Mouse (Mus musculus) hindbrain, embryonic 15.5 days (tissue): ENCODE data around the gene Dnajc3. TPM values are rescaled to one million over a fixed set of nuclear protein-coding genes. Genes with fewer than 3 reads are reported as not detected.
A peak's percentile ranks its signal among the peaks of the same experiment; 100 is the strongest.

Source experiments
- ATAC-seq: fragments of 200-750 bp; cut with Nextera tagmentation; 2 replicates; pipeline ENCODE4 v1.8.0; 2017; ENCODE audit warnings: low read depth, moderate number of reproducible peaks, moderate TSS enrichment; ENCODE audit not compliant: low FRiP score
- H3K27ac ChIP-seq: fragments of 300-500 bp; sonication (generic); replicated peaks from 2 replicates; pipeline ENCODE4 v1.5.1; 2015; ENCODE audit warnings: mild to moderate bottlenecking, inconsistent platforms
- H3K27me3 ChIP-seq: fragments of 300-500 bp; sonication (generic); 2 replicates; pipeline ENCODE4 v1.6.1; 2015; ENCODE audit warnings: control low read depth, inconsistent platforms
- H3K36me3 ChIP-seq: fragments of 300-500 bp; sonication (generic); 2 replicates; pipeline ENCODE4 v1.6.1; 2015; ENCODE audit warnings: control low read depth, inconsistent platforms
- H3K4me1 ChIP-seq: fragments of 300-500 bp; sonication (generic); replicated peaks from 2 replicates; pipeline ENCODE4 v1.6.1; 2015; ENCODE audit warnings: control low read depth, inconsistent platforms
- H3K4me2 ChIP-seq: fragments of 300-500 bp; sonication (generic); 2 replicates; pipeline ENCODE4 v1.6.1; 2015; ENCODE audit warnings: moderate library complexity, mild to moderate bottlenecking, inconsistent platforms
- H3K4me3 ChIP-seq: fragments of 300-500 bp; sonication (generic); 2 replicates; pipeline ENCODE4 v1.5.1; 2015; ENCODE audit warnings: mild to moderate bottlenecking, inconsistent platforms
- H3K9ac ChIP-seq: fragments of 300-500 bp; sonication (generic); 2 replicates; pipeline ENCODE4 v1.6.1; 2015; ENCODE audit warnings: inconsistent platforms
- H3K9me3 ChIP-seq: fragments of 300-500 bp; sonication (generic); 2 replicates; pipeline ENCODE4 v1.6.1; 2016; ENCODE audit warnings: control low read depth, inconsistent platforms
- WGBS: fragments of 180-500 bp; shearing (Covaris S2); methylation state at CpG from one replicate; pipeline ENCODE4 v1.1.7; 2015; 5-methylcytosine and 5-hydroxymethylcytosine counted together
- polyA plus RNA-seq: library from polyadenylated mRNA; unstranded; fragments of >200 nt; fragmentation: Nextera tagmentation; extraction: Ambion mirVana; gene quantifications from 2 replicates; pipeline ENCODE4 v1.2.1, GENCODE M21; 2015

The Dnajc3 gene
- polyA plus RNA-seq, 1 experiment from 2014 or later = 22.3 TPM

- no peak for ATAC-seq
- H3K27me3 ChIP-seq = no peaks in the 10 kb centered on the region
- no peak overlapping the region for H3K4me3 ChIP-seq
Measured at GRCm38 (mm10) chr14:118934686-118935085, 3.1 kb upstream of the Dnajc3 start.

GRCm38 (mm10) chr14:118936236-118936635 is 1.5 kb upstream of the Dnajc3 start:
- no peak for ATAC-seq

More at GRCm38 (mm10) chr14:118934686-118935085, 3.1 kb upstream of the Dnajc3 start:
- Histone ChIP-seq H3K27ac (no peak overlapping the region), H3K36me3 (no peaks in the 10 kb centered on the region), H3K4me2 (no peak overlapping the region), H3K9me3 (no peaks in the 10 kb centered on the region), H3K9ac (no peak overlapping the region), H3K4me1 (peaks cover 17% of the 10 kb centered on the region)
- WGBS = 91% methylated on average over 9 of the region's 9 CpGs

GRCm38 (mm10) chr14:118936952-118937351 is 824 bp upstream of the Dnajc3 start:
- no peaks in the 10 kb centered on the region for H3K9me3 ChIP-seq
- no peaks in the 10 kb centered on the region for H3K36me3 ChIP-seq
- H3K27me3 ChIP-seq = no peaks in the 10 kb centered on the region
- H3K4me2 ChIP-seq = peak overlapping the region; percentile 78
- peak; percentile 4; the same call in 1 of the 2 replicates for ATAC-seq
- 36% methylated on average over 4 of the region's 4 CpGs for WGBS
- peak overlapping the region; percentile 100 for H3K4me3 ChIP-seq
- H3K4me1 ChIP-seq = peaks cover 27% of the 10 kb centered on the region
- peak overlapping the region; percentile 85 for H3K27ac ChIP-seq
- H3K9ac ChIP-seq = peak overlapping the region; percentile 69

More at GRCm38 (mm10) chr14:118936236-118936635, 1.5 kb upstream of the Dnajc3 start:
- no peak overlapping the region for H3K4me2 ChIP-seq
- H3K4me3 ChIP-seq = no peak overlapping the region
- H3K27ac ChIP-seq = no peak overlapping the region
- no peaks in the 10 kb centered on the region for H3K36me3 ChIP-seq
- WGBS = 65% methylated on average over 3 of the region's 3 CpGs
- H3K4me1 ChIP-seq = peaks cover 27% of the 10 kb centered on the region
- H3K9me3 ChIP-seq = no peaks in the 10 kb centered on the region
- no peaks in the 10 kb centered on the region for H3K27me3 ChIP-seq
- no peak overlapping the region for H3K9ac ChIP-seq

- Histone ChIP-seq H3K4me3 (peak overlapping the region; percentile 100), H3K4me2 (peak overlapping the region; percentile 78), H3K9ac (peak overlapping the region; percentile 100), H3K9me3 (no peaks in the 10 kb centered on the region), H3K4me1 (peaks cover 27% of the 10 kb centered on the region), H3K36me3 (no peaks in the 10 kb centered on the region), H3K27ac (peak overlapping the region; percentile 93; the same call in 1 of the 2 replicates), H3K27me3 (no peaks in the 10 kb centered on the region)
- WGBS = under 1% methylated on average over 7 of the region's 7 CpGs
- ATAC-seq = no peak
Measured at GRCm38 (mm10) chr14:118938551-118938950, 775 bp downstream of the Dnajc3 start.

- Histone ChIP-seq H3K4me1 (peaks cover 27% of the 10 kb centered on the region), H3K27me3 (no peaks in the 10 kb centered on the region), H3K4me3 (no peak overlapping the region), H3K36me3 (no peaks in the 10 kb centered on the region), H3K9ac (no peak overlapping the region), H3K9me3 (no peaks in the 10 kb centered on the region), H3K4me2 (no peak overlapping the region), H3K27ac (no peak overlapping the region)
- no peak for ATAC-seq
- 73% methylated on average over 4 of the region's 4 CpGs for WGBS
Measured at GRCm38 (mm10) chr14:118940796-118941495, 3.2 kb downstream of the Dnajc3 start.

- Histone ChIP-seq H3K4me2 (no peak overlapping the region), H3K4me1 (peaks cover 24% of the 10 kb centered on the region), H3K9ac (no peak overlapping the region), H3K4me3 (no peak overlapping the region), H3K27me3 (no peaks in the 10 kb centered on the region), H3K9me3 (no peaks in the 10 kb centered on the region), H3K36me3 (no peaks in the 10 kb centered on the region), H3K27ac (no peak overlapping the region)
- no peak for ATAC-seq
- WGBS = 46% methylated on average over 12 of the region's 12 CpGs
Measured at GRCm38 (mm10) chr14:118942076-118942475, 4.3 kb downstream of the Dnajc3 start.

GRCm38 (mm10) chr14:118944702-118945101 is 6.9 kb downstream of the Dnajc3 start:
- H3K9ac ChIP-seq = no peak overlapping the region
- 89% methylated on average over 2 of the region's 2 CpGs for WGBS
- no peak overlapping the region for H3K27ac ChIP-seq
- no peak for ATAC-seq
- no peaks in the 10 kb centered on the region for H3K9me3 ChIP-seq
- H3K27me3 ChIP-seq = no peaks in the 10 kb centered on the region
- no peaks in the 10 kb centered on the region for H3K36me3 ChIP-seq
- peaks cover 10% of the 10 kb centered on the region; the same call in 1 of the 2 replicates for H3K4me1 ChIP-seq
- no peak overlapping the region for H3K4me3 ChIP-seq
- no peak overlapping the region for H3K4me2 ChIP-seq

GRCm38 (mm10) chr14:118948841-118949240 is 11.1 kb downstream of the Dnajc3 start:
- ATAC-seq = no peak
- WGBS = 81% methylated on average over 1 of the region's 1 CpGs

GRCm38 (mm10) chr14:118951912-118952583 is 14.3 kb downstream of the Dnajc3 start:
- no peak overlapping the region for H3K9ac ChIP-seq
- H3K27me3 ChIP-seq = no peaks in the 10 kb centered on the region
- no peaks in the 10 kb centered on the region for H3K9me3 ChIP-seq
- H3K4me3 ChIP-seq = no peak overlapping the region
- no peaks in the 10 kb centered on the region for H3K4me1 ChIP-seq
- no peak overlapping the region for H3K27ac ChIP-seq
- 94% methylated on average over 9 of the region's 9 CpGs for WGBS
- H3K36me3 ChIP-seq = 0 out of 2 replicates have a peak, but pooled peaks cover 8% of the 10 kb centered on the region
- no peak for ATAC-seq
- H3K4me2 ChIP-seq = no peak overlapping the region

More at GRCm38 (mm10) chr14:118948841-118949240, 11.1 kb downstream of the Dnajc3 start:
- no peak overlapping the region for H3K9ac ChIP-seq
- no peak overlapping the region for H3K27ac ChIP-seq
- H3K4me3 ChIP-seq = no peak overlapping the region
- H3K36me3 ChIP-seq = 0 out of 2 replicates have a peak, but pooled peaks cover under 1% of the 10 kb centered on the region
- no peaks in the 10 kb centered on the region for H3K4me1 ChIP-seq
- no peak overlapping the region for H3K4me2 ChIP-seq
- H3K9me3 ChIP-seq = no peaks in the 10 kb centered on the region
- no peaks in the 10 kb centered on the region for H3K27me3 ChIP-seq

GRCm38 (mm10) chr14:118958010-118958409 is 20.2 kb downstream of the Dnajc3 start:
- no peaks in the 10 kb centered on the region for H3K27me3 ChIP-seq
- no peak overlapping the region for H3K27ac ChIP-seq
- 79% methylated on average over 3 of the region's 3 CpGs for WGBS
- no peaks in the 10 kb centered on the region for H3K9me3 ChIP-seq
- no peak overlapping the region for H3K9ac ChIP-seq
- H3K4me2 ChIP-seq = no peak overlapping the region
- no peak overlapping the region for H3K4me3 ChIP-seq
- no peaks in the 10 kb centered on the region for H3K4me1 ChIP-seq
- ATAC-seq = no peak; the same call in 1 of the 2 replicates
- peaks cover 35% of the 10 kb centered on the region for H3K36me3 ChIP-seq

GRCm38 (mm10) chr14:118965356-118966000 is 27.7 kb downstream of the Dnajc3 start:
- no peaks in the 10 kb centered on the region for H3K4me1 ChIP-seq
- no peak overlapping the region for H3K4me3 ChIP-seq
- peaks cover 22% of the 10 kb centered on the region for H3K36me3 ChIP-seq
- H3K27ac ChIP-seq = no peak overlapping the region
- 95% methylated on average over 4 of the region's 4 CpGs for WGBS
- no peak for ATAC-seq
- H3K9me3 ChIP-seq = no peaks in the 10 kb centered on the region
- H3K9ac ChIP-seq = no peak overlapping the region
- H3K27me3 ChIP-seq = no peaks in the 10 kb centered on the region
- H3K4me2 ChIP-seq = no peak overlapping the region

GRCm38 (mm10) chr14:118967646-118968045 is 29.9 kb downstream of the Dnajc3 start:
- no peaks in the 10 kb centered on the region for H3K4me1 ChIP-seq
- H3K9me3 ChIP-seq = no peaks in the 10 kb centered on the region
- H3K9ac ChIP-seq = no peak overlapping the region
- peaks cover 34% of the 10 kb centered on the region for H3K36me3 ChIP-seq
- no peaks in the 10 kb centered on the region for H3K27me3 ChIP-seq
- ATAC-seq = no peak
- H3K27ac ChIP-seq = no peak overlapping the region
- 85% methylated on average over 7 of the region's 7 CpGs for WGBS
- H3K4me3 ChIP-seq = no peak overlapping the region
- H3K4me2 ChIP-seq = no peak overlapping the region
